25 mouse cellular contexts compared by ENCODE assay signal in the genomic region with DNA sequence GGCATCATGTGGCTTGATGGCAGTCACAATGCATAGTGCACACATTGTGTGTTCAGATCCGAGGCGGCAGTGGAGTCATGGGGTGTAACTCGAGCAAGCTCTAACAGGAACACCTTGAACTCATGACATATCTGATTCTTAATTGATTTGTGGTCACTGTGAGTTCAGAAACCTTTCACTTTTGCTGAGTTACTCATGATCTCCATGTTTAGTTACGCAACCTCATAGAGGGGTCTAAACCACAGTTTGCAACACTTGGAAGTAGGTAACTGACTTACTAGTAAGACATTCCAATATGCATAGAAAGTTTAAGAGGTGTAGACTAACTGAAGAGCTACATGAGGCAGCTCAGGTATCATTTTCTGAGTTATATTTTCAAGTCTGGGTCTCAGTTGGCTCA. TPM values are rescaled to one million over a fixed set of nuclear protein-coding genes. Genes with fewer than 3 reads are reported as not detected.
DNase-seq lines count a peak whose midpoint lies in the region; ATAC-seq lines count a peak whose summit lies in the region.
"Had no signal": no experiment of that assay in that cellular context is flagged by ENCODE, and none has a peak within 500 bp of the region (broad histone marks: within the 10 kb centered on the region; RNA-seq: fewer than 3 reads in every experiment).

No protein-coding gene starts in this region.

- peak; percentile 42 for ATAC-seq in megakaryocyte progenitor cell, adult 5-6 weeks (replicated peaks; ENCODE audit: poor library complexity)
- ATAC-seq in forebrain, embryonic 11.5 days (replicated peaks; ENCODE audit: low FRiP score), result no peak
- ATAC-seq in neural tube, embryonic 15.5 days (ENCODE audit: low FRiP score), result no peak
- ATAC-seq: forebrain, embryonic 14.5 days; forebrain, postnatal 0 days; hindbrain, embryonic 16.5 days; intestine, embryonic 15.5 days had no signal

- 90% methylated on average over 4 of the region's 4 CpGs for WGBS in forebrain, embryonic 11.5 days
- WGBS in limb, embryonic 10.5 days, result 86% methylated on average over 4 of the region's 4 CpGs
- WGBS in neural tube, embryonic 15.5 days, result 89% methylated on average over 4 of the region's 4 CpGs

- no peaks in the 10 kb centered on the region for H3K36me3 ChIP-seq in forebrain, embryonic 11.5 days (ENCODE audit: control insufficient read depth, insufficient read depth, low read length)
- no peaks in the 10 kb centered on the region for H3K36me3 ChIP-seq in limb, embryonic 10.5 days
- H3K36me3 ChIP-seq in neural tube, embryonic 15.5 days, result no peaks in the 10 kb centered on the region
- H3K36me3 ChIP-seq: forebrain, embryonic 10.5 days; G1E; hindbrain, embryonic 10.5 days; hindbrain, embryonic 13.5 days; intestine, embryonic 15.5 days had no signal

- H3K9ac ChIP-seq in forebrain, embryonic 11.5 days (ENCODE audit: low read length), result no peak overlapping the region
- no peak overlapping the region for H3K9ac ChIP-seq in neural tube, embryonic 15.5 days (replicated peaks)
- H3K9ac ChIP-seq: forebrain, postnatal 0 days; hindbrain, embryonic 13.5 days; intestine, embryonic 15.5 days had no signal

- DNase-seq in 416B (ENCODE audit: low read depth), result peak; percentile 77
- peak; percentile 4 for DNase-seq in ZHBTc4 (ENCODE audit: low read depth, low spot score)
- DNase-seq in forebrain, embryonic 11.5 days (ENCODE audit: low spot score), result no peak
- no peak for DNase-seq in limb, embryonic 10.5 days (ENCODE audit: low spot score)
- DNase-seq: adrenal gland, postnatal 10 days; adrenal gland, postnatal 36 days; B cell, adult 2 months; cerebellum, adult 18-20 months; cerebellum, adult 9-10 months; cerebellum, postnatal 14 days; forebrain, postnatal 0 days; gastrocnemius, adult 2 months; gastrocnemius, postnatal 25 days; heart, postnatal 36 days had no signal

- H3K4me2 ChIP-seq in forebrain, embryonic 11.5 days (ENCODE audit: low read depth, low read length, severe bottlenecking), result no peak overlapping the region
- no peak overlapping the region for H3K4me2 ChIP-seq in neural tube, embryonic 15.5 days
- H3K4me2 ChIP-seq: heart, embryonic 11.5 days; hindbrain, embryonic 13.5 days; intestine, embryonic 15.5 days had no signal

- no peaks in the 10 kb centered on the region for H3K9me3 ChIP-seq in forebrain, embryonic 11.5 days (ENCODE audit: control insufficient read depth, low read length)
- no peaks in the 10 kb centered on the region for H3K9me3 ChIP-seq in limb, embryonic 10.5 days (replicated peaks)
- no peaks in the 10 kb centered on the region for H3K9me3 ChIP-seq in neural tube, embryonic 15.5 days (replicated peaks)
- H3K9me3 ChIP-seq: forebrain, embryonic 10.5 days; G1E; hindbrain, embryonic 10.5 days; hindbrain, embryonic 13.5 days; intestine, embryonic 15.5 days had no signal

- H3K4me1 ChIP-seq in forebrain, embryonic 11.5 days (replicated peaks; ENCODE audit: control insufficient read depth, insufficient read depth, low read length), result no peaks in the 10 kb centered on the region
- H3K4me1 ChIP-seq in limb, embryonic 10.5 days, result 0 out of 2 replicates have a peak, but pooled peaks cover 4% of the 10 kb centered on the region
- H3K4me1 ChIP-seq in neural tube, embryonic 15.5 days, result no peaks in the 10 kb centered on the region
- H3K4me1 ChIP-seq: forebrain, embryonic 10.5 days; hindbrain, embryonic 10.5 days; hindbrain, embryonic 13.5 days; intestine, embryonic 15.5 days had no signal

- no peak overlapping the region for H3K27ac ChIP-seq in forebrain, embryonic 11.5 days (ENCODE audit: low read depth, low read length)
- H3K27ac ChIP-seq in limb, embryonic 10.5 days, result no peak overlapping the region
- H3K27ac ChIP-seq in neural tube, embryonic 15.5 days (replicated peaks), result no peak overlapping the region
- H3K27ac ChIP-seq: forebrain, embryonic 10.5 days; gastrocnemius, adult 2 months; hindbrain, embryonic 10.5 days; hindbrain, embryonic 13.5 days; intestine, embryonic 15.5 days had no signal

- no peaks in the 10 kb centered on the region for H3K27me3 ChIP-seq in forebrain, embryonic 11.5 days (ENCODE audit: control insufficient read depth, insufficient read depth, low read length)
- H3K27me3 ChIP-seq in limb, embryonic 10.5 days (ENCODE audit: low read depth, poor library complexity, severe bottlenecking), result no peaks in the 10 kb centered on the region
- H3K27me3 ChIP-seq in neural tube, embryonic 15.5 days (replicated peaks), result no peaks in the 10 kb centered on the region
- H3K27me3 ChIP-seq: CH12.LX; hindbrain, embryonic 13.5 days; intestine, embryonic 15.5 days had no signal

- H3K4me3 ChIP-seq in forebrain, embryonic 11.5 days (ENCODE audit: low read depth, low read length), result no peak overlapping the region
- H3K4me3 ChIP-seq in limb, embryonic 10.5 days, result no peak overlapping the region
- H3K4me3 ChIP-seq in neural tube, embryonic 15.5 days (replicated peaks), result no peak overlapping the region
- H3K4me3 ChIP-seq: forebrain, embryonic 10.5 days; gastrocnemius, adult 2 months; hindbrain, embryonic 10.5 days; hindbrain, embryonic 13.5 days; intestine, embryonic 15.5 days had no signal

RNA-seq across cellular contexts. Expression of gene Rnf150, which starts 49.1 kb away (rescaled TPM):
- 0.99 and 1.0 TPM in 2 replicates for total RNA-seq in megakaryocyte progenitor cell, adult 5-6 weeks (2015)
- 0.21 and 1.3 TPM in 2 replicates for total RNA-seq in megakaryocyte progenitor cell, adult 5-6 weeks (2017)
- polyA plus RNA-seq in forebrain, embryonic 11.5 days (2014; fragmentation: Nextera tagmentation; extraction: Ambion mirVana), result 0.92 and 1.5 TPM in 2 replicates
- 1.3 and 2.1 TPM in 2 replicates for polyA plus RNA-seq in limb, embryonic 10.5 days (2016; fragmentation: Nextera tagmentation; extraction: Ambion mirVana)
- 2.1 and 2.5 TPM in 2 replicates for polyA plus RNA-seq in neural tube, embryonic 15.5 days (2015; fragmentation: Nextera tagmentation; extraction: Ambion mirVana)
- polyA plus RNA-seq: G1E had no signal

Comparison
In these comparisons a context has a peak if more than half of its experiments do, and no peak if none do; other contexts are left out.
1. DNase-seq: peak in 416B (single experiment) and ZHBTc4 (single experiment); none in forebrain, embryonic 11.5 days (single experiment) and limb, embryonic 10.5 days (single experiment).